Mouse (Mus musculus) midbrain, embryonic 11.5 days (tissue): ENCODE measurements at regions not wholly inside any gene's neighbourhood (a gene's known extent, or its start where the extent isn't known, plus 50 kb on each side); places are given as distances from the start of the nearest gene placed in this dataset.

Experiments used
- ATAC-seq: fragments of 200-750 bp; cut with Nextera tagmentation; 2 replicates; pipeline ENCODE4 v1.8.0; 2017; ENCODE audit warnings: moderate TSS enrichment, moderate library complexity; ENCODE audit not compliant: low FRiP score
- DNase-seq: peaks from one replicate; pipeline ENCODE4 v3.0.0; 2015; ENCODE audit warnings: low spot score; ENCODE audit errors: missing footprints
- H3K27ac ChIP-seq: fragments of 300-500 bp; sonication (generic); 2 replicates; pipeline ENCODE4 v1.5.1; 2014; ENCODE audit warnings: low read depth, low read length
- H3K27me3 ChIP-seq: fragments of 300-500 bp; sonication (generic); 2 replicates; pipeline ENCODE4 v1.6.1; 2014; ENCODE audit warnings: mild to moderate bottlenecking, low read length, moderate library complexity, mixed read lengths; ENCODE audit not compliant: control insufficient read depth, insufficient read depth
- H3K36me3 ChIP-seq: fragments of 300-500 bp; sonication (generic); 2 replicates; pipeline ENCODE4 v1.6.1; 2014; ENCODE audit warnings: mild to moderate bottlenecking, low read length, moderate library complexity, mixed read lengths; ENCODE audit not compliant: control insufficient read depth, insufficient read depth
- H3K4me1 ChIP-seq: fragments of 300-500 bp; sonication (generic); 2 replicates; pipeline ENCODE4 v1.6.1; 2014; ENCODE audit warnings: low read length; ENCODE audit not compliant: control insufficient read depth, insufficient read depth
- H3K4me2 ChIP-seq: fragments of 300-500 bp; sonication (generic); 2 replicates; pipeline ENCODE4 v1.6.1; 2014; ENCODE audit warnings: mild to moderate bottlenecking, moderate library complexity
- H3K4me3 ChIP-seq: fragments of 300-500 bp; sonication (generic); 2 replicates; pipeline ENCODE4 v1.5.1; 2014; ENCODE audit warnings: low read depth, low read length
- H3K9ac ChIP-seq: fragments of 300-500 bp; sonication (generic); 2 replicates; pipeline ENCODE4 v1.6.1; 2014; ENCODE audit warnings: low read length
- H3K9me3 ChIP-seq: fragments of 300-500 bp; sonication (generic); 2 replicates; pipeline ENCODE4 v1.6.1; 2016; ENCODE audit warnings: low read length; ENCODE audit not compliant: control insufficient read depth
- WGBS: fragments of 180-500 bp; shearing (Covaris S2); extraction: QIAGEN DNeasy Blood & Tissue Kit; methylation state at CpG from one replicate; pipeline ENCODE4 v1.1.7; 2014; 5-methylcytosine and 5-hydroxymethylcytosine counted together

DNA sequence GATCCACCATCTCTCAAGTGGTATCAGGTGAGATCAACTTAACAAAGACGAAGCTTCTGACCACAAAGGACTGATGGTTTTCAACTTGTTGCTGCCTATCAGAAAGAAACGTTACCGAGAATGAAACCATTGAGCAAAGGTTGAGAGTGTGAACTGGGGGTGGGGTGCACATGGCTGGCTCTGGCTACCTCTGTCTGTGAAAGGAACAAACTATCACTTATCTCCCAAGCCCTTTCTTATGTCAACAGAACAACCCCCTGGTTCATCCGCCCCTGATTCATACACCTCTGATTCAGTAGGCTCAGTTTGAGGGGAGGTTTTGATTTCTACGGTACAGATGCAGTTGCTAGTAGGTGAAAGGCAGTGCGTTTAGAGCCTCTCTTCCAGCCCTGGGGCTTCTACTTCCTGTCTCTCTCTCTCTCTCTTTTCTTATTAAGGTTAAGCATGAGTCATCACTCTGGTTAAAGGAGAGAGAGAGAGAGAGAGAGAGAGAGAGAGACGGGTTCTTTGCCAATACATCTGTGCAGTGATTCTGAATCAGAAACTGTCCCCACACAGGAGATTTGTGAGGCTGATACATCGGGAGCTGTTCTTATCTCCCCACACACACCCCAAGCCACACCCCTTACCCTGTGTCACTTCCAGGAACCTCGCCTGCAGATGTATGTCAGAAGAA lies 59.0 kb upstream of the Hif1a start:
- Histone ChIP-seq H3K9ac (no peak overlapping the region), H3K4me3 (no peak overlapping the region), H3K4me2 (no peak overlapping the region), H3K9me3 (no peaks in the 10 kb centered on the region; the same call in 1 of the 2 replicates), H3K27ac (no peak overlapping the region), H3K27me3 (no peaks in the 10 kb centered on the region), H3K36me3 (no peaks in the 10 kb centered on the region), H3K4me1 (no peaks in the 10 kb centered on the region)
- 82% methylated on average over 9 of the region's 9 CpGs for WGBS
- DNase-seq: no peak
- ATAC-seq: no peak

DNA sequence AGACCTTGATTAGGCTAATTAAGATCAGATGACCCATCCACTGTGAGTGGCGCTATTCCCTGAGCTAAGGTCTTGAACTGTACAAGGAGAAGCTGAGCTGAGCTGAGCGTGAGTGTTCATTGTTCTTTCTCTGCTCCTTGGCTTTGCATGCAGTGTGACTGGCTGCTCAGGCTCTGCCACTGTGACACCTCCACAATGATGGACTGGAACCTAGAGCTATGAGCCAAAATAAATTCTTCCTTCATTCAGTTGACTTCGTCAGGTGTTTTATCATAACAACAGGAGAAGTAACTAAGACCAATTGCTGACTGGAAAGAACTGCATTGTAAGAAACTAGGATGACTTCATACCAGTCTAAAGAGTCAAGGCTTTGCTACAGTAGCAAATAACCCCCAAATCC lies 56.4 kb upstream of the Hif1a start:
- H3K9me3 ChIP-seq: no peaks in the 10 kb centered on the region; the same call in 1 of the 2 replicates
- no peak overlapping the region for H3K27ac ChIP-seq
- no peaks in the 10 kb centered on the region for H3K36me3 ChIP-seq
- H3K4me2 ChIP-seq: no peak overlapping the region
- H3K4me3 ChIP-seq: no peak overlapping the region
- WGBS: 84% methylated on average over 3 of the region's 3 CpGs
- H3K27me3 ChIP-seq: no peaks in the 10 kb centered on the region
- ATAC-seq (no peak), DNase-seq (no peak)
- H3K9ac ChIP-seq: no peak overlapping the region
- no peaks in the 10 kb centered on the region for H3K4me1 ChIP-seq

DNA sequence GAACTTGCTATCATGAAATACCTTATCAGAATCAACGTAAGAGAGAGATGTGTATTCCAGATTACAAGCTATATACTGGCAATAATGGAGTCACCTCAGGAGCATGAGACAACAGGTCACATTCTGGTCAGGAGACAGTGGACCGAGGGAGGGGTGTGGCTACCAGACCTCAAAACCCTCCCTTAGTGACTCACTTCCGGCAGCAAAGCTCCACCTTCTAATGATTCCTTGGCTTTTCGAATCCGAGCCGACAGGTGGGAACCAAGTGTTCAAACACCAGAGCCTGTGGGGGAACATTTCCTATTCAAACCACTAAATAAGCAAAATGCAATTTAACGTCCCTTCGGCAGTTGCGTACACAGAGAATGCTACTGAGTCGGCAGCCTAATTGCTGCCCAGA lies 54.5 kb upstream of the Hif1a start:
- H3K9me3 ChIP-seq: no peaks in the 10 kb centered on the region; the same call in 1 of the 2 replicates
- ATAC-seq (no peak), DNase-seq (no peak)
- H3K27me3 ChIP-seq: no peaks in the 10 kb centered on the region
- WGBS: 82% methylated on average over 10 of the region's 10 CpGs
- H3K4me3 ChIP-seq: no peak overlapping the region
- H3K4me1 ChIP-seq: no peaks in the 10 kb centered on the region
- H3K27ac ChIP-seq: no peak overlapping the region
- no peak overlapping the region for H3K4me2 ChIP-seq
- H3K9ac ChIP-seq: no peak overlapping the region
- H3K36me3 ChIP-seq: no peaks in the 10 kb centered on the region

DNA sequence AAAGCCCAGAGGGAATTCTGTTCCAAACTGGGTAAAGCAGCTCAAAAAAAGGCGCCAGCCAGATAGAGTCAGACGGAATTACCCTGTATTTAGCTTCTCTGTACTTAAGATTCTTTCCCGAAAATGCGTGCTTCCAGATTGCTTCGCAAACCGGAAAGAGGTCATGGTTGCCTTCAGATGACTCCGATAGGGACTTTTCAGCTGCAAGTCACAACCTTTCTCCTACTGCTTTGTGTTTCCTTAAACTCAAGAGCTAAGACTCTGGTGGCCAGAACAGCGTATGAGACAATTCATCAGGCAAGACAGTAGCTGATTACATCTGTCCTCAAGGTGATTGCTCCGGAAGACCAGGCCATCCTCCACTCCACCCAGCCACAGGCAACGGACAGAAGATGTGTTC lies 53.8 kb upstream of the Hif1a start:
- no peak for DNase-seq
- H3K4me2 ChIP-seq: no peak overlapping the region
- no peaks in the 10 kb centered on the region for H3K4me1 ChIP-seq
- no peak overlapping the region for H3K27ac ChIP-seq
- H3K4me3 ChIP-seq: no peak overlapping the region
- no peaks in the 10 kb centered on the region for H3K9me3 ChIP-seq
- WGBS: 93% methylated on average over 10 of the region's 10 CpGs
- no peaks in the 10 kb centered on the region for H3K27me3 ChIP-seq
- H3K9ac ChIP-seq: no peak overlapping the region
- H3K36me3 ChIP-seq: no peaks in the 10 kb centered on the region
- ATAC-seq: no peak

DNA sequence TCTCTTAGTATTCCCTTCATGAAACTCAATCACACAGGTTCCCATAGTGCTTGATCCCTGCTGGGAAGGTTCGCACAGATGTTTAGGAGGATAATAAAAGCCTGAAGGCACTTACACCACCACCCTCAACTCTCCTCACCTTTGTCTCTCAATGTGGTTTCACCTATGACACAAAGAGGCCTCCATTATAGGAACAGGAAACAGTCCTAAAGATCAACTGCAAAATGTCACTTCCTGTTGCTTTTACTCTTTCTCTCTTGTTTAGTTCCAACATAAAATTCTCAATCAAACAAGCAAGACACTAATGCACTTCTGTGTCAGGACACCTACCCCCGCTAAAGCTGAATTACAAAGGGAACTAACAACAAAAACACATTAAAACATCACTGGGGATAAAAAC lies 50.3 kb upstream of the Hif1a start:
- Histone ChIP-seq H3K27me3 (no peaks in the 10 kb centered on the region), H3K9ac (no peak overlapping the region), H3K4me1 (no peaks in the 10 kb centered on the region), H3K4me3 (no peak overlapping the region), H3K27ac (no peak overlapping the region), H3K36me3 (no peaks in the 10 kb centered on the region), H3K4me2 (no peak overlapping the region), H3K9me3 (no peaks in the 10 kb centered on the region)
- DNase-seq (no peak), ATAC-seq (no peak)
- WGBS: 80% methylated on average over 2 of the region's 2 CpGs
